Mouse (Mus musculus) c-Kit-positive CD71-positive TER-119-negative erythroid progenitor cells, embryonic 14.5 days (primary cell): ENCODE measurements around the gene Thap12.

Experiments
- DNase-seq: peaks from one replicate; pipeline ENCODE4 v3.0.0-alpha.2; 2013; ENCODE audit warnings: low read depth

Gene Thap12

DNA sequence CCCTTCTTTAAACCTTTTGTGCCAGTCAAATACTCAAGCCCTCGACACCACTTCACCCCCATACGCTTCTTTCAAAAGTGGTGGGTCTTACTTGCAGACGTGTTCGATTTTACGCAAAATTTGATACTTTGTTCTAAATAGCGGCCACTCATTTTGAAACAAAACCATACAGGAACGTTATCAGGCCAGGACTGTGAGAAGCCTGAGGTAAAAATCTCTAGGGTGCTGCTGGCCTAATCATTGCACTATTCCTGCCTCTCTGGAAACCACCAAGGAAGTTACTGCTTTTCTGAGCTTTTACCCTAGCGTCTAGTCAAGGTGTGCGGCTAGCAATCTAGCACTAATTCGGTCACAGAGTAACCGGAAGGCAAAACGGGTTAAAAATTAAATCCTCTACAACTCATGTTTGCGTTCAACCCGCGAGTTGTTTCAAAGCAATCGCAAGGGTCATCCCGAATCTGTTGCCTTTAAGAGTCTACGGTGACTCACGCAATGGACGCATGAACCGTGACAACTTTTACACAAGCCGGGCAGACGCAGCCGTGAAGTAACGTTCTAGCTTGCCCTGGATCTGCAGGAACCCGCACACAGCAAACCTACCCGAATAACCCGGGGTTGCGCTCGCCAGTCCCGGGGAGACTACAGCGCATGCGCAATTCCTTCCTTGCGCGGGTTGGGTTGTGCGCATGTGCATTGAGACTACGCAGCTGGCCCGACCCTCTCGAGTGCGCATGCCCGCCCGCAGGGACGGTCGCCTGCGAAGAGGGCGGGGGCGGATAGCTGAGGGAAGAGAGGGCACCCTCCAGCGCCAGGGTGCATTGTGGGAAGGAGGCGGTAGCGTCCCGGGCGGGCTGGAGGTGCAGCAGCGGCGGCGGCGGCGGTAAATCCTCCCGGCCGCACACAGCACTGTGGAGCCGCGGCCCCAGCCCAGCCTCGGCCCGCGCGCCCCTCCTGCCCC is at the start of gene Thap12:
Gene Thap12, plus strand, starts transcription at position 821 of the 958 bp plus-strand sequence.
- DNase-seq = peak; percentile 98

DNA sequence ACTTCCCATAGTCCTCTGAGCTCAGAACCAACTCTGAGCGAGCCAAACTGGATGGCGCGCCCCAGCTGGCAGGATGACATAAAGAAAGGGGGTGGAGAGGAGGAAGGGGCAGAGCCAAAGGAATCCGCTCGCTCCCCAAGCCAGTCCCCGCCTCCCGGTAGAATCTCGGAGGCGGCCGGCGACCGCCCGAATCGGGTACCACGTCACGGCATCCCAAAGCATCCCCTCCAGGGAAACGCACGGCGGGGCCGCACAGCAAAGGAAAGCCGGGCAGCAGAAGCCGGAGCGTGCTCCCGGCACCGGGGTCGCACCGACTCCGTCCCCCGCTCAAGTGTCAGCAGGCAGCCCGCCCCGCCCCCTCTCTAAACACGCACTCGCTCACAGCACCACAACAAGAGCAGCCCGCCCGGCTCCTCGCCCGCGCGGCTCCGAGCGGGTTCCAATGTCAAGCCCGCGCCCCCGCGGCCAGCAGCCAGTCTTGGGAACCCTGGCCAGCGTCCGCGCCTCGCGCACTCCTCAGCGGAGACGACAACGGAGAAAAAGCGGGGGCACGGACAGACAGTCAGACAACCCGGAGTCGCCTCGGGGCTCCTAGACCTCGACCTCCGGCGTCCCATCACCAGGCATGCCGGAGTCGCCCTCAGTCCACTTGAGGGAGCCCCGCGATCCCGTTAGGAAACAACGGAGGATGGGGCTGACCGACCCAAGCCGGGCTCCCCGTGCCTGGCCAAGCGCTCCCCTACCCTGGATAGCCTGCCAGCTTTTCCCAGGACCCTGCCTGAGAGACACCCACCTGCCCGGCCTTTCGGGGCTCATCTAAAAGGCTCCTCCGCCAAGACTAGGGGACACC is 47.0 kb upstream of the Thap12 start:
- DNase-seq = peak; percentile 74

DNA sequence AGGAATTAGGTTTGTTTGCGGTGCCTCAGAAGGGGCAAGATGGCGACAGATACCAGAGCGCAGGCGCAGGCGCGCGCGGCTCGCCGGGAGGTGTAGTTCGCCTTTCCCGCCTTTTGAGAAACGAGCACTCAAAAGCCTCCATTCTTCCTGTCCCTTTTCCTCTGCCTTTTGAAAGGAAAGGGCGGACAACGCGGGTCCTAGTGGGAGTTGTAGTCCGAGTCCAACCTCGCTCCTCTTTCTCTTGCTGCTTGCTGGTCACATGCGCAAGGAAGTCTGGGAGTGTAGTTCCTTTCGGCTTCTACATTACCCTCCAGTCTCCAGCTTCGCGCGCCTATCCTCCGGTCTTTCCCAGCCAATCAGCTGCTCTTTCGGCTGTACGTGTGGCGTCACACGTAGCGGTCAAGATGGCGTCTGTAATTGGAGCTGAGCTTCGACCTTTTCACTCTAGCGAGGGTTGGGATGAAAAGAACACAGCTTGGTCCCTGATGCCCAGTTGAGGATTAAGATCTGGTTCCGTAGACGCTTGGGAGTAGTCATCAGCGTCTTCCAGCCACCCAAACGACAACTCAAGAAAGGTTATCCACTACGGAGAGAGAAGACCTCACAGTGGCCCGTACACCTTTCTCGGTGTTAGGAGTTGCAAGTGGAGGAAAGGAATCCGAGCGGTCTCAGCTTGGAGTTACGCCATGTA is 46.2 kb upstream of the Thap12 start, which contains the start of gene Emsy:
Gene Emsy, minus strand, starts transcription at position 253 of the 691 bp plus-strand sequence.
- DNase-seq = peak; percentile 93

DNA sequence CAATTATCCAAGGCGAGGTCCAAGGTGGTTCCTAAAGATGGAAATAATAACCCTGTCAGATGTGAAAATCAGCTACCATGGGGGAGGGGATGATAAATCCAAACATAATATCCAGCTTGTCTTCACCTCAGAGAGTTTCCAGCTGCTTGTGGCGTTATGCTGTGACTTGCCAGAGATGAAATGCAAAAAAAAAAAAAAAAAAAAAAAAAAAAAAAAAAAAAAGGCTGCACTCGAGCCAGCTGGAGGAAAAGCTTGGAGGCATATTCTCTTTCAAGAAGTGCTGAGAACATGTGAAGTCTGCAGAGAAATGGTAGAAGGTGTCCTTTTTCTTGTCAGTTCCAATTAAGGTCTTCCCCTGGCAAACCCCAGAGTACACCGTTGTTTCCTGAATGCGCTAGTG is 37.7 kb upstream of the Thap12 start:
- no peak for DNase-seq

DNA sequence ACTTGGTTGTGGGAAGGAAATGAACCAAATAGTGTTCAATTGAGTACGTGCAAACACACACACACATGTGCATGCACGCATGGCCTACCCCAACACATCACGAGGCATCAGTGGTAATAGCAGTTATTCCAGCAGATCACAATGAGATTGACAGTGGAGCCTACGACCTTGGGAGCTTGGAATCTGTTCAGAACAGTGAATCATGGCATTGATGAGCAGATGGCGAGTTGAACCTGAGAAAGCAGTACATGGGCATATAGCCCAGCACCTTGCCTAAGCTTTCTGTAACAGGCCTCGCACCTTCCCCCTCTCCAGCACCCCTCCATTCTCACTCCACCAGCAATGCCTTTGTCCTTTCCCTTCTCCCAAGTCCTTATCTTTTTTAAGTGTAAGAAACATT is 37.2 kb upstream of the Thap12 start:
- no peak for DNase-seq

DNA sequence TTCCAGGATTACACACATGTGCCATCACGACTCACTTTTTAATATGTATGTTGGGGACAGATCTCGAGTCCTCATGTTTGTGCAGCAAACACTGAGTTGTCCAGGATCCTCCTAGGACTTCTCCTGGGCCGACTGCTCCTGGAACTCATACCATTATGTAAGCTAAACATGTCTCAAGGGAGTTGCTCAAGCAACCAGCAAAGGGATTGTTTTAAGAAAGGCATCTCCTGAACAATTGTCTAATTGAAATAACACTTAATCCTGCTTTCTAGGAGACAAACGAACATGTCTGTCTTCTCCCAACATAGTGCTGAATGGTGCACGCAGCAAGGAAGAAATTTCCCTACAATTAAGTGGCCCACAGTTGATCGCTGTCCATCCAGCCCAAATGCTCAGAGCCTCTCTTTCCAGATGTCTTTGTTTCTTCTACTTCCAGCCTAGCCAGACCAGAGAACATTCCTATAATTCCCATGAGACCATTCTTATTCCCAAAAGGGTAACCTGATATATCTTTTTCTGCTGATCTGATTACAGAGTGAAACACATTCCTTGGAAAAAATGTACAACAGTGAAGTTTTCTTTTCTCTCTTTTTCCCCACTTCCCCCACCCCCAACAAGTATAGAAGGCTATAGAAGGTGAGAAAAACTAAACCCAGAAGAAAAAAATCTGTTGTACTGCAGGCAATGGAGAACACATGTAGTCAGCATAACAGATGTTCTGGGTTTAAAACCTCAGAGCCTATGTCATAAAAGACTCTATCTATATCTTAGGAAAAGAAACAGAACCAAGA is 34.8 kb upstream of the Thap12 start:
- no peak for DNase-seq

DNA sequence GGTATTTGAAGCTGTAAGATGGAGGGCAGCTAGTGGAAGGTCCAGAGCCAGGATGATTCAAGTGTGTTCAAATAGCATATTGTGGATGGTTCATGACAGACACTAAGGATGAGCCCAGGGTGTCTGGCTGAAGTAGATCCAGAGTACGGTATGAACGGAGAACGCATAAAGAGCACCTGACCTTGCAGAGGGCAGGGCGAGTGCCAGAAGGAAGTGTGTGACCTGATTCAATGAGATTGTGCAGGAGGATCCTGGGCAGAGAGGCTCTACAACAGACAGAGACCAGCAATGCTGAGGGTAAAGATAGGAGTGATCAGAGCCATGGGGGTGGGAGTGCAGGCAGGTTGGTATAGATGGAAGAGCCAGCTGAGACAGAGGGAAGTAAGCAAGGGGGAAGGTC is 32.1 kb upstream of the Thap12 start:
- DNase-seq = no peak

DNA sequence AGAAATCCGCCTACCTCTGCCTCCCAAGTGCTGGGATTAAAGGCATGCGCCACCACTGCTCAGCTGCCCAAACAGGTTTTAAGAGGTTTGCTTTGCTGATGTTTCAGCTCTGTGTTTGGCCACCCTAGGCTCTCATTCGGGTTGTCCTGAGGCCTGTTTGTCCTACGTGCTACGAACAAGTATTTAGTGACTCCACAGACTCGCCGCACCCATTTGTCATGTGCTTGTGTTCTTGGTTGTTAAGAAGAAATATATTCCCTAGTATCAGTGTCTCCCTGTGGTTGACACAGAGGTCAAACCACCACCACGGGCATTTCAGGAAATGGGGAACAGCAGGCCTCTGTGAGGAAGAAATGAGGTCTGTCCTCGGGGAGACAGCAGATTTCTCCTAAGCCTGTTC is 31.5 kb upstream of the Thap12 start:
- DNase-seq = no peak

DNA sequence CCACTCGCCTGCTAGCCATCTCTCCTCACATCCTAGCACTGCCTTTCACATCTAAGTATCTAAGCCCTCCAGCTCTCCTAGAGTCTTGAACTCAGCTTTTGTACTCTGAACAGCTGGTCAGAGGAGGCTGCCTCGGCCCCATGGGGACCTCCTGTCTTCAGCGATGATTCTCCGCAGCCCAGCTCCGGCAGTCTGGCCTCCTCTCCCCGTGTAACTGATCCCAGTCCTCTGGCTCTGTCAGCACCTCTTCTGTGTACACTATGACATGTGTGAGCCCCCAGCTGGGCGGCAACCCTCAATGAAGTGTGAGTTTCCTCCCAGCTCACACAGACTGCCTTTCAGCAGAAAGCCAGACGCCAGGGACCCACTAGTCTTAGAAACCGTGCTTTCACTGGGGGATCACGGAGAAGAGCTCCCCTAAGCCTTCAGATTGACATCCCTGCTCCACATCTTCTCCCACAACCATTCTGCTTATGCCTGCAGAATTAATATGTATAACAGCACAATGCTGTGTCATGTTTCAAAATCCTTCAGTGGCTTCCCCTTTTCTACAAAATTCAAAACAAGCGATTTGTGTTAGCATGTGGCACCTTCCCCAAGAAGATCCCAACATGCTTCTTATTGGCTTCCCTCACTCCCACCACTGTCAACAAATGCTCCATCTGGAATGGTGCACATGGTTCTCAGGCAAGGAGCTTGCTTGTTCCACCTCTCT is 30.5 kb upstream of the Thap12 start:
- no peak for DNase-seq

DNA sequence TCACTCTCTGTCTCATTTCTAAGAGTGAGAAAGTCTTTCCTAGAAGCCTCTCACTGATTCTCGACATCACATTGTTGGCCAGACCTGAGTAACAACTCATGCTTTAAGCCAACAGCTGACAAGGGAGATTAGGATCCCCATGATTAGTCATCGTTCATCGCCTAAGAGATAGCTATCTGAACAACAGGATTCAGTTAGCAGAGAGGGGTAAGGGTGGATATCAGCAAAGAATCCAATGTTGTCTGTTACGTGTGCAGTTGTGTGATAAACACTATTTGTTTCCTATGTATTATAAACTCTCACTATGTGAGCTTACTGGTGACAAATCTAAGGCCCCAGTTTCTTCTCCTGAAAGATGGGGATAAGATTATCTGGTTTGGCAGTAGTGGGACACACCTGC is 28.6 kb upstream of the Thap12 start:
- DNase-seq = peak; percentile 15

DNA sequence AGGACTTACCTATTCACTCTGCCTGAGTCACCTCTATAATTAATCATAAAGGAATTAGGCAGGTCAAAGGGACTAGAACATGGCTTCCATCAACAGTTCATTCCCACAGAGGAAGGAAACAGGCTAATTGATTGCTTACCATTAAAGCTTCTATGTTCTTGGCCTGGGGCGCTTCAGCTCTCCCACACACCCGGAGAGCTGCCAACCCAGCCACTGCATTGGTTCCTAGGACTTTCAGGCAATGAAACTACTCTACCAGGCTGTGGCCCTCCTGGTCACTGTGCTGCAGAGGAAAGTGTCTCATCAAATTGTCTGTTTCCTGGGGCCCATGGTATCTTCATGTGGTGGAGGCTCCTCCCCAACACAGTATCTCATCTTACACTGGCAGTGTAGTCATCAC is 25.4 kb upstream of the Thap12 start:
- DNase-seq = no peak

DNA sequence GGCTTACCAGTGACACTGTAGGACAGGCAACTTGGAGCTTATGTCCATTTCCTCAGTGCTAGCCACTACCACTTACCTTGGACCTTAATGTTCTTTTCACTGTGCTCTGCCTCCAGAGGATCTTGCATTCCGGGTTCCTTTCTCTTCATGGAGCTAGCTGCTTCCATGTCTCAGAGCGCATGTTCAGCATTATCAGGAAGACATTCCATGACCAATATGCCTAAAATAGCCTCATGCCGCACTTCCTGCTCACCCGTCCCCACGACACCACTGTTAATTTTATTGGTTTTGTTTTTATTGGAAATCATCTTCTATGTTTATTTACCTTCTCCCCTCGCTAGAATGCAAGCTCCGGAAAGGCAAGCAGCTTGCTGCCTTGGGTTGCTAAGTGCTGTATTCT is 24.5 kb upstream of the Thap12 start:
- no peak for DNase-seq

DNA sequence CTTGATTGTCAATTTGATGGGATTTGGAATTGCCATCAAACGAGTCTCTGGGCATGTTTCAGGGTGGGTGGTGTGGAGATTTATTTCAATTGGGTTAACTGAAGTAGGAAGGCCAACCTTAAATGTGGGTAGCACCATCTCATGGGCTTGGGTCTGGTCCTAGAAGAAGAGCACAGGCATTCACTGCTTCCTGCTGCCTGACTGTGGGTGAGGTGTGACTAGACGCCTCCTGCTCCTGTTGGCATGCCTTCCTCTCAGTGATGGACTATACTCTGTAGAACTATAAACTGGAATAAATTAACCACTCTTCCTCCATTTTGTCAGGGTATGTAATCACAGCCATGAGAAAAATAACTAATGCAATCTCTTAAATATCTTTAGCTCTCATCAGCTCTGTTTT is 22.2 kb upstream of the Thap12 start:
- DNase-seq = no peak

DNA sequence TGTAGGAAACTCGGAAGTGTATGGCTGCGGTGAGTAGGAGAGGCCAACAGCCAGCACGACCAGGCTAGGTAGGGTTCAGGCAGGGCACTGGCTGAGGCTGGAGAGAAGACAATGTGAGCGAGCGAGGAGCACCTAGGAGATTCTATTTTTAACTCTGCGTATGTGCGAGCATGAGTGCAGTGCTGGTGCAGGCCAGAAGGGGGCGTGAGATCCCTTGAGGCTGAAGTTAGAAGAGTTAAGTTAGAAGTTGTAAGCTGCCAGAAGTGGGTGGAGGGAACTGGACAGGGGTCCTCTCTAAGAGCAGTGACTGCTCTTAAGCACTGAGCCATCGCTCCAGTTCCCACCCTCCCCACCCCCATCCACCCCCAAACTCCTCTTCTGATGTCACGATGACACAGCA is 20.1 kb upstream of the Thap12 start:
- DNase-seq = no peak

DNA sequence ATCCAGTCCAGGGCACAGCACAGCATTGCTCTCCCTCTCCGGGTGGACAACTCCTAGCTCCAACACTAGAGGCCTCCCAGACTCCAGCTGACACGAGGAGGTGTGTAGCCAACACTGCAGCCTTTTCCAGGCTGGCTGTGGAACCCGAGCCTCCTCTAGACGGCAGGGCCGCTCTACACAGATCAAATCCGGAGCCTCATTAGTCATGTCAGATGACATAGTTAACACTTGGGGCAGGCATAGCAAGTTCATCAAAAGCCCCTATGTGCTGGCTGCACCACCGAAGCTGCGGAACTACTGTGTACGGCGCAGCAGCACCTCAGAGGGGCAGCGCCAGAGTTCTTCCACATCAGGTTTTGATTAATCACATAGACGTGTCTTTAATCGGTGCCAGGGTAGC is 17.0 kb upstream of the Thap12 start:
- no peak for DNase-seq

DNA sequence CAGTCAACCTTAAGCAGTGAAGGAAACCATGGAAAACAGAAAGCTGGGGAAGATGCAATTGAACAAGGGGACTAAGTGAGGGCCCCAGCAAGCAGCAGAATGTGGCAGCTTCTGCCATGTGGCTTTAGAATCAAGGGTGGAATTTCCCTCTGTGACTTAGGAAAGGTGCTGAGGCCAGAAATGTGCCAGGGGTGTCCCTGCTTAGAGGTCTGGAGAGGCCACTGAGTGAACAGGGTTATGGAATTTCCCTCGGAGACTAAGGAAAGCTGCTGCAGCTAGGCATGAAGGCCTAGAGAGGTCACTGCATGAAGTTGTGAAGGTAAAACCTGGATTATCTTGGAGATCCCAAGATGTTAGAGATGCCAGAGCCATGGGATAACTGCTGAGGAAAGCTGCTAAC is 12.8 kb upstream of the Thap12 start:
- DNase-seq = no peak

DNA sequence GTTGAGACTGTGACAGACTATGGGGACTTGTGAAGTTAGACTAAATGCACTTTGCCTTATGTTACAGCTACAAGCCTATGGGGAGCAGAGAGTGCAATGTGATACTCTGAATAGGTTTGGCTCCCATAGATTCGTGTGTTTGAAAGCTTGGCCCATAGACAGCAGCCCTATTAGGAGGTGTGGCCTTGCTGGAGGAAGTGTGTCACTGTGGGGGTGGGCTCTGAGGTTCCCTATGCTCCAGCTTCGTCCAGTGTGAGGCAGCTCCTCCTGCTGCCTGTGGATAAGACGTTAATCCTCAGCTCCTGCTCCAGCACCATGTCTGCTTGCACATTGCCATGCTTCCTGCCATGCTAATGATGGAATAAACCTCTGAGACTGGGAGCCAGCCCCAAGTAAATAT is 12.1 kb upstream of the Thap12 start:
- DNase-seq = no peak

DNA sequence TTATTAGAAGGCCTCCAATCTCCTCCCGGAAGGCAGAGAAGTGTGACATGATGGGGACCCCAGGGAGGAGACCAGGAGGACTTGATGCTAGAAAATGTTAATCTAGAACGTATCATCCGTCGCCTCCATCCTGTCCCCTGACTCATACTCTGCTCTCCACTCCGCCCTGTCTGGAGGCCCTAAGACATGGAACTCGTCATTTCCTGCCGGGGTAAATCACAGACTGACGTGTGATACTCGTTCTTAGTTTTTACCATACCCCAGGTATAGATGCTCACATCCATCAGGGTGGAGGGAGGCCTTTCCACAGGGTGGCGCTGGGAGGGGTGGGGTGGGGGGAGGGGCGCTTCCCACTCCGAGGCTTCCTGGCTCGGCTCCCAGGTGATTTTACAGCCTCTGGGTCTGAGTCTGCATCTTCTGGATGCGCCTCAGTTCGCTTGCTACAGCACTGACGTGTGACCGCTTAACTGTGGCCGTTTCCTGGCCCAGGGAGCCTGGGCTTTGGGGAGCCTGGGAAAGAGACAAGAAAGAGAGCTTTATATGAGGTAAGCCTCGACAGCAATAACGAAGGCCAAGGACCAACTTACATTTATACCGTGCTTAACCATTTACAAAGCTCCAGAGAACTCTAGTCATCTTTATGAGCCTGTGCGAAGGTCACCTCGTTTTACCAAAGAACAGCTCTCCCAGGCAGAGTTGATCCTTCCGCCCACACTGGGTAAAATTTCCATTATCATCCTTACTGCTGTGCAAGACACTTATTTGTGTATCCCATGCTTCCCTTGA is 9.9 kb upstream of the Thap12 start:
- no peak for DNase-seq

DNA sequence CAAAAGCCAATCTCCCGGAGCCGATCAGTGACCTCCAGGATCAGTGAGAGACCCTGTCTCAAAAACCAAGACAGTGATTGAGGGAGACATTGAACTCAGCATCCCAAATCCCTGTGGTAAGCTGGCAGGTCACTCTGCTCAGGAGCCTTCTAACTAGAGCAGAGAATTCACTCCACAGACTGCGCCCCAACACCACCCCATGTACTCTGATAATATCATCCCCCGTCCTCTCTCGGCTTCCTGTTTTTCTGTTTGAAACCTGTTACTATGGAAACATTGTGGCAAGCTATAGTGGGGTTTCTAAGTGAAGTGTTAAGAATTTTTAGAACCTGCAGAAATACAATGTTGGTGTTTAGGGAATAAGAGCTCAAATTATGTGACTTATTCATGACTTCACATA is 8.9 kb upstream of the Thap12 start:
- DNase-seq = no peak

DNA sequence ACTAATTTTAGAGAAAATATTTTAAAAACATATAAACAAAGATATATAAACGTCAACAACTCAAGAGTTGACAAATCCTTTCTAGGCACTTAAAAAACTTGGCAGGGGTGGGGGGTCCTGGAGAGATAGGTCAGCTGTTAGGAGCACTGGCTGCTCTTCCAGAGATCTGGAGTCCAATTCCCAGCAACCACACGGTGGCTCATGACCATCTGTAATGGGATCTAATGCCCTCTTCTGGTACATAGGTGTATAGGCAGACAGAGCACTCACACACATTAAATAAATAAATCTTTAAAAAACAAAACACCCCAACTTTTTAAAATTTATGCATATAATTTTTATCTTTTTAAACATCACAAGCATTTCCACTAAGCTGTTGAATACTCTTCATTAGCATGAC is 5.4 kb upstream of the Thap12 start:
- no peak for DNase-seq
